Mouse (Mus musculus) heart, embryonic 11.5 days (tissue): ENCODE data around the gene Trim3. TPM values are rescaled to one million over a fixed set of nuclear protein-coding genes. Genes with fewer than 3 reads are reported as not detected.

Experiments
- ATAC-seq: fragments of 200-750 bp; cut with Nextera tagmentation; replicated peaks from 2 replicates; pipeline ENCODE4 v1.8.0; 2017; ENCODE audit warnings: moderate library complexity; ENCODE audit not compliant: insufficient number of reproducible peaks, low FRiP score, low TSS enrichment
- H3K27ac ChIP-seq: fragments of 300-500 bp; sonication (generic); 2 replicates; pipeline ENCODE4 v1.5.1; 2014; ENCODE audit warnings: mild to moderate bottlenecking, low read depth, low read length
- H3K27me3 ChIP-seq: fragments of 300-500 bp; sonication (generic); 2 replicates; pipeline ENCODE4 v1.6.1; 2014; ENCODE audit warnings: mild to moderate bottlenecking, low read length, mixed read lengths; ENCODE audit not compliant: control insufficient read depth, insufficient read depth
- H3K36me3 ChIP-seq: fragments of 300-500 bp; sonication (generic); 2 replicates; pipeline ENCODE4 v1.6.1; 2014; ENCODE audit warnings: mild to moderate bottlenecking, low read length, moderate library complexity, mixed read lengths; ENCODE audit not compliant: control insufficient read depth, insufficient read depth
- H3K4me1 ChIP-seq: fragments of 300-500 bp; sonication (generic); 2 replicates; pipeline ENCODE4 v1.6.1; 2014; ENCODE audit warnings: low read length; ENCODE audit not compliant: control insufficient read depth, insufficient read depth
- H3K4me2 ChIP-seq: fragments of 300-500 bp; sonication (generic); 2 replicates; pipeline ENCODE4 v1.6.1; 2014; ENCODE audit warnings: mild to moderate bottlenecking, moderate library complexity
- H3K4me3 ChIP-seq: fragments of 300-500 bp; sonication (generic); 2 replicates; pipeline ENCODE4 v1.5.1; 2014; ENCODE audit warnings: low read depth, low read length
- H3K9ac ChIP-seq: fragments of 300-500 bp; sonication (generic); 2 replicates; pipeline ENCODE4 v1.6.1; 2014; ENCODE audit warnings: mild to moderate bottlenecking, low read depth, low read length, moderate library complexity
- H3K9me3 ChIP-seq: fragments of 300-500 bp; sonication (generic); replicated peaks from 2 replicates; pipeline ENCODE4 v1.6.1; 2016; ENCODE audit warnings: low read length; ENCODE audit not compliant: control insufficient read depth
- WGBS: fragments of 180-500 bp; shearing (Covaris S2); extraction: QIAGEN DNeasy Blood & Tissue Kit; methylation state at CpG from one replicate; pipeline ENCODE4 v1.1.7; 2014; ENCODE audit not compliant: insufficient replicate concordance; 5-methylcytosine and 5-hydroxymethylcytosine counted together
- polyA plus RNA-seq: library from polyadenylated mRNA; unstranded; fragments of >200 nt; fragmentation: Nextera tagmentation; extraction: Ambion mirVana; gene quantifications from 2 replicates; pipeline ENCODE4 v1.2.1, GENCODE M21; 2014

The Trim3 gene
- polyA plus RNA-seq, 1 experiment from 2014 or later = 20.2 TPM

GRCm38 (mm10) chr7:105619701-105620100 lies 13.7 kb downstream of the Trim3 start:
- Histone ChIP-seq H3K4me1 (0 out of 2 replicates have a peak, but pooled peaks cover 4% of the 10 kb centered on the region), H3K4me2 (no peak overlapping the region), H3K27me3 (no peaks in the 10 kb centered on the region), H3K27ac (no peak overlapping the region), H3K9me3 (no peaks in the 10 kb centered on the region), H3K9ac (no peak overlapping the region), H3K36me3 (peaks cover 25% of the 10 kb centered on the region), H3K4me3 (no peak overlapping the region)
- WGBS = 78% methylated on average over 3 of the region's 3 CpGs
- ATAC-seq = no peak

- Histone ChIP-seq H3K4me1 (0 out of 2 replicates have a peak, but pooled peaks cover 4% of the 10 kb centered on the region), H3K9me3 (no peaks in the 10 kb centered on the region), H3K27ac (no peak overlapping the region), H3K9ac (no peak overlapping the region), H3K36me3 (peaks cover 34% of the 10 kb centered on the region), H3K4me3 (no peak overlapping the region), H3K4me2 (no peak overlapping the region), H3K27me3 (no peaks in the 10 kb centered on the region)
- 93% methylated on average over 22 of the region's 22 CpGs for WGBS
- no peak for ATAC-seq
Observed at GRCm38 (mm10) chr7:105617810-105618209, 15.6 kb downstream of the Trim3 start.

- 0 out of 2 replicates have a peak, but pooled peaks cover 4% of the 10 kb centered on the region for H3K4me1 ChIP-seq
- 70% methylated on average over 6 of the region's 6 CpGs for WGBS
- no peak overlapping the region for H3K27ac ChIP-seq
- H3K36me3 ChIP-seq = peaks cover 41% of the 10 kb centered on the region
- H3K9me3 ChIP-seq = no peaks in the 10 kb centered on the region
- no peak for ATAC-seq
- H3K9ac ChIP-seq = no peak overlapping the region
- no peaks in the 10 kb centered on the region for H3K27me3 ChIP-seq
- no peak overlapping the region for H3K4me3 ChIP-seq
- H3K4me2 ChIP-seq = no peak overlapping the region
Observed at GRCm38 (mm10) chr7:105616561-105616960, 16.8 kb downstream of the Trim3 start.

- no peak overlapping the region for H3K27ac ChIP-seq
- H3K4me2 ChIP-seq = no peak overlapping the region
- 0 out of 2 replicates have a peak, but pooled peaks cover 4% of the 10 kb centered on the region for H3K4me1 ChIP-seq
- H3K9me3 ChIP-seq = no peaks in the 10 kb centered on the region
- no peaks in the 10 kb centered on the region for H3K27me3 ChIP-seq
- ATAC-seq = no peak
- WGBS = 36% methylated on average over 1 of the region's 1 CpGs
- peaks cover 48% of the 10 kb centered on the region for H3K36me3 ChIP-seq
- H3K4me3 ChIP-seq = no peak overlapping the region
- no peak overlapping the region for H3K9ac ChIP-seq
Observed at GRCm38 (mm10) chr7:105615720-105616119, 17.7 kb downstream of the Trim3 start.

GRCm38 (mm10) chr7:105614400-105614799 lies 19.0 kb downstream of the Trim3 start:
- Histone ChIP-seq H3K36me3 (peaks cover 55% of the 10 kb centered on the region), H3K4me3 (no peak overlapping the region), H3K27me3 (no peaks in the 10 kb centered on the region), H3K4me1 (0 out of 2 replicates have a peak, but pooled peaks cover 4% of the 10 kb centered on the region), H3K9me3 (no peaks in the 10 kb centered on the region), H3K27ac (no peak overlapping the region), H3K4me2 (no peak overlapping the region), H3K9ac (no peak overlapping the region)
- no peak for ATAC-seq
- 88% methylated on average over 1 of the region's 1 CpGs for WGBS

- no peaks in the 10 kb centered on the region for H3K27me3 ChIP-seq
- WGBS = 85% methylated on average over 1 of the region's 1 CpGs
- H3K4me1 ChIP-seq = no peaks in the 10 kb centered on the region
- H3K4me3 ChIP-seq = no peak overlapping the region
- H3K27ac ChIP-seq = no peak overlapping the region
- no peak overlapping the region for H3K9ac ChIP-seq
- no peak overlapping the region for H3K4me2 ChIP-seq
- H3K36me3 ChIP-seq = peaks cover 35% of the 10 kb centered on the region
- H3K9me3 ChIP-seq = no peaks in the 10 kb centered on the region
- ATAC-seq = no peak
Observed at GRCm38 (mm10) chr7:105611767-105612166, 21.6 kb downstream of the Trim3 start.

- Histone ChIP-seq H3K9me3 (no peaks in the 10 kb centered on the region), H3K27me3 (no peaks in the 10 kb centered on the region), H3K27ac (no peak overlapping the region), H3K36me3 (peaks cover 27% of the 10 kb centered on the region), H3K4me3 (no peak overlapping the region), H3K4me2 (no peak overlapping the region), H3K4me1 (no peaks in the 10 kb centered on the region), H3K9ac (no peak overlapping the region)
- WGBS = 77% methylated on average over 3 of the region's 3 CpGs
- no peak for ATAC-seq
Observed at GRCm38 (mm10) chr7:105608467-105608866, 24.9 kb downstream of the Trim3 start.

- Histone ChIP-seq H3K9me3 (no peaks in the 10 kb centered on the region), H3K4me2 (no peak overlapping the region), H3K27ac (no peak overlapping the region), H3K4me1 (no peaks in the 10 kb centered on the region), H3K27me3 (no peaks in the 10 kb centered on the region), H3K4me3 (no peak overlapping the region), H3K36me3 (no peaks in the 10 kb centered on the region), H3K9ac (no peak overlapping the region)
- 38% methylated on average over 9 of the region's 9 CpGs for WGBS
- ATAC-seq = peak; percentile 52; the same call in 1 of the 2 replicates
Observed at GRCm38 (mm10) chr7:105602860-105603623, 30.3 kb downstream of the Trim3 start.

GRCm38 (mm10) chr7:105590097-105590496 lies 43.3 kb downstream of the Trim3 start:
- Histone ChIP-seq H3K4me1 (no peaks in the 10 kb centered on the region), H3K9me3 (no peaks in the 10 kb centered on the region), H3K4me2 (no peak overlapping the region), H3K27me3 (no peaks in the 10 kb centered on the region), H3K36me3 (no peaks in the 10 kb centered on the region), H3K4me3 (no peak overlapping the region), H3K9ac (no peak overlapping the region), H3K27ac (no peak overlapping the region)
- no peak for ATAC-seq
- 20% methylated on average over 7 of the region's 7 CpGs for WGBS
